Mouse (Mus musculus) midbrain, embryonic 16.5 days (tissue): ENCODE results near the gene Pfdn5. TPM values are rescaled to one million over a fixed set of nuclear protein-coding genes. Genes with fewer than 3 reads are reported as not detected.
A peak's percentile ranks its signal among the peaks of the same experiment; 100 is the strongest.

Experiments
- ATAC-seq: fragments of 200-750 bp; cut with Nextera tagmentation; 2 replicates; pipeline ENCODE4 v1.8.0; 2017; ENCODE audit warnings: moderate TSS enrichment
- H3K27ac ChIP-seq: fragments of 300-500 bp; sonication (generic); 2 replicates; pipeline ENCODE4 v1.5.1; 2014; ENCODE audit warnings: mild to moderate bottlenecking, low read length, mixed read lengths
- H3K27me3 ChIP-seq: fragments of 300-500 bp; sonication (generic); 2 replicates; pipeline ENCODE4 v1.6.1; 2014; ENCODE audit warnings: low read depth, low read length, mixed read lengths; ENCODE audit not compliant: control insufficient read depth, insufficient read depth
- H3K36me3 ChIP-seq: fragments of 300-500 bp; sonication (generic); 2 replicates; pipeline ENCODE4 v1.6.1; 2014; ENCODE audit warnings: mild to moderate bottlenecking, low read length, moderate library complexity, mixed read lengths; ENCODE audit not compliant: control insufficient read depth, insufficient read depth
- H3K4me1 ChIP-seq: fragments of 300-500 bp; sonication (generic); 2 replicates; pipeline ENCODE4 v1.6.1; 2014; ENCODE audit warnings: mild to moderate bottlenecking, low read length, mixed read lengths; ENCODE audit not compliant: control insufficient read depth, insufficient read depth
- H3K4me2 ChIP-seq: fragments of 300-500 bp; sonication (generic); 2 replicates; pipeline ENCODE4 v1.6.1; 2014; ENCODE audit warnings: mild to moderate bottlenecking, low read length, mixed read lengths
- H3K4me3 ChIP-seq: fragments of 300-500 bp; sonication (generic); 2 replicates; pipeline ENCODE4 v1.5.1; 2014; ENCODE audit warnings: low read depth, mild to moderate bottlenecking, low read length, moderate library complexity, mixed read lengths
- H3K9ac ChIP-seq: fragments of 300-500 bp; sonication (generic); 2 replicates; pipeline ENCODE4 v1.6.1; 2014; ENCODE audit warnings: low read depth, low read length, mixed read lengths
- H3K9me3 ChIP-seq: fragments of 300-500 bp; sonication (generic); replicated peaks from 2 replicates; pipeline ENCODE4 v1.6.1; 2014; ENCODE audit warnings: mild to moderate bottlenecking, low read length, mixed read lengths; ENCODE audit not compliant: control insufficient read depth, poor library complexity, severe bottlenecking
- WGBS: fragments of 180-500 bp; shearing (Covaris S2); extraction: QIAGEN DNeasy Blood & Tissue Kit; methylation state at CpG from one replicate; pipeline ENCODE4 v1.1.7; 2014; 5-methylcytosine and 5-hydroxymethylcytosine counted together
- polyA plus RNA-seq: library from polyadenylated mRNA; unstranded; fragments of >200 nt; fragmentation: Nextera tagmentation; extraction: Ambion mirVana; gene quantifications from 2 replicates; pipeline ENCODE4 v1.2.1, GENCODE M21; 2015

Gene Pfdn5
- polyA plus RNA-seq, 1 experiment from 2014 or later, result 479 TPM

DNA sequence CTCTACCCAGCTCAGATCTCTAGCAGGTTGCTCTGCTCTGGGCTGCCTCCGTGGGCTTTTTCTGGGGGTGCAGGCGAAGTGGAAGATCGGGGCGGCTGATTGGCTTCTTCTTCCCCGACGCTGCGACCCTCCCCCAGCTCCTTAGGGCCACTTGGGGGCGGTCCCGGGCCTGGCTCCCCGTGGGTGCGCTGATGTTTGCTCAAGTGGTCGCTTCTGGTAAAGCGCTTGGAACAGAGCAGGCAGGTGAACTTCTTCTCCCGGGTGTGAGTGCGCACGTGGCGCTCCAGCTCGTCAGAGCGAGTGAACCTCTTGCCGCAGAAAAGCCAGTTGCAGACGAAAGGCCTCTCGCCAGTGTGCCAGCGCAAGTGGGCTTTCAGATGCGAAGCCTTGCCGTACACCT lies 32.2 kb downstream of the Pfdn5 start:
- no peak for ATAC-seq
- H3K4me3 ChIP-seq, result peak overlapping the region; percentile 3; the same call in 1 of the 2 replicates
- no peak overlapping the region for H3K27ac ChIP-seq

DNA sequence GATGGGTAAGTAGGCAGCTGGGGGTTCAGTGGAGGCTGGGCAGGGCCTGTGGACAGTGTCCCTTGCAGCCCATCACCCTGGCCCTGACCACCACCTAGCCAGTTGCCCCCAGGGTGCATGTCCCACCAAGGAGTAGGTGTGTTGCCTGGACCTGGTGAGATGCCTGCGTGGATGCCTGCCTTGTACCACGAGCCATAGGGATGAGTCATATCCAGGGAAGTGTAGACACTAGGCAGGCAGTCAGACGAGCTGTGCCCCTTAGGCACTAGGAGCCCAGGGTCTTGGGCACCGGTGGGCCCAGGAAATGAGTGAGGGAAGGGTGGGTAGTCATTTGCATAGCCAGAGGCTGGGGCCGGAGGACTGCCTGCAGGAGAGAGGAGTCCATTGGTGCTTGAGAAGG lies 32.9 kb downstream of the Pfdn5 start:
- 31% methylated on average over 5 of the region's 5 CpGs for WGBS
- H3K4me3 ChIP-seq, result no peak overlapping the region
- H3K9ac ChIP-seq, result no peak overlapping the region
- H3K9me3 ChIP-seq, result no peaks in the 10 kb centered on the region
- peaks cover 22% of the 10 kb centered on the region for H3K4me1 ChIP-seq
- no peak for ATAC-seq
- H3K36me3 ChIP-seq, result no peaks in the 10 kb centered on the region
- H3K27ac ChIP-seq, result no peak overlapping the region
- H3K27me3 ChIP-seq, result peaks cover 38% of the 10 kb centered on the region
- H3K4me2 ChIP-seq, result no peak overlapping the region

More for the DNA sequence above, 32.2 kb downstream of the Pfdn5 start:
- H3K27me3 ChIP-seq, result peaks cover 38% of the 10 kb centered on the region
- peak overlapping the region; percentile 15; the same call in 1 of the 2 replicates for H3K9ac ChIP-seq
- H3K36me3 ChIP-seq, result no peaks in the 10 kb centered on the region
- peaks cover 22% of the 10 kb centered on the region for H3K4me1 ChIP-seq
- 2% methylated on average over 25 of the region's 25 CpGs for WGBS
- H3K4me2 ChIP-seq, result peak overlapping the region; percentile 43
- H3K9me3 ChIP-seq, result no peaks in the 10 kb centered on the region

- no peak for ATAC-seq
- Histone ChIP-seq H3K4me2 (no peak overlapping the region), H3K4me3 (no peak overlapping the region), H3K9ac (no peak overlapping the region), H3K36me3 (no peaks in the 10 kb centered on the region), H3K9me3 (no peaks in the 10 kb centered on the region), H3K27ac (no peak overlapping the region), H3K4me1 (peaks cover 12% of the 10 kb centered on the region; the same call in 1 of the 2 replicates), H3K27me3 (peaks cover 33% of the 10 kb centered on the region)
- 12% methylated on average over 14 of the region's 14 CpGs for WGBS
These were observed 36.7 kb downstream of the Pfdn5 start for GRCm38 (mm10) chr15:102362648-102363047.

- Histone ChIP-seq H3K4me1 (peaks cover 5% of the 10 kb centered on the region; the same call in 1 of the 2 replicates), H3K27ac (no peak overlapping the region), H3K4me3 (no peak overlapping the region), H3K4me2 (no peak overlapping the region), H3K9ac (no peak overlapping the region), H3K27me3 (peaks cover 14% of the 10 kb centered on the region), H3K36me3 (no peaks in the 10 kb centered on the region), H3K9me3 (no peaks in the 10 kb centered on the region)
- WGBS, result 98% methylated on average over 1 of the region's 1 CpGs
- no peak for ATAC-seq
These were observed 38.8 kb downstream of the Pfdn5 start for GRCm38 (mm10) chr15:102364678-102365077.

GRCm38 (mm10) chr15:102366238-102366637 lies 40.3 kb downstream of the Pfdn5 start:
- peak overlapping the region; percentile 52 for H3K4me2 ChIP-seq
- peaks cover 14% of the 10 kb centered on the region for H3K27me3 ChIP-seq
- no peaks in the 10 kb centered on the region for H3K9me3 ChIP-seq
- no peak for ATAC-seq
- H3K36me3 ChIP-seq, result no peaks in the 10 kb centered on the region
- H3K9ac ChIP-seq, result no peak overlapping the region
- no peak overlapping the region for H3K27ac ChIP-seq
- 5% methylated on average over 7 of the region's 7 CpGs for WGBS
- no peak overlapping the region for H3K4me3 ChIP-seq
- peaks cover 5% of the 10 kb centered on the region; the same call in 1 of the 2 replicates for H3K4me1 ChIP-seq

- peak within 1 kb of the TSS; percentile 28 for H3K4me3 ChIP-seq
- peak; percentile 56; the same call in 1 of the 2 replicates for ATAC-seq
- H3K27me3 ChIP-seq, result peaks cover 14% of the 10 kb centered on the region
- peaks cover 5% of the 10 kb centered on the region; the same call in 1 of the 2 replicates for H3K4me1 ChIP-seq
- 4% methylated on average over 15 of the region's 15 CpGs for WGBS
- peak within 1 kb of the TSS; percentile 53 for H3K9ac ChIP-seq
- no peaks in the 10 kb centered on the region for H3K36me3 ChIP-seq
- no peak within 1 kb of the TSS for H3K27ac ChIP-seq
- peak within 1 kb of the TSS; percentile 52 for H3K4me2 ChIP-seq
- no peaks in the 10 kb centered on the region for H3K9me3 ChIP-seq
These were observed 40.9 kb downstream of the Pfdn5 start, which contains the start of gene Sp7 for GRCm38 (mm10) chr15:102366733-102367344. Gene Sp7 (minus strand): TSS chr15:102367182.

DNA sequence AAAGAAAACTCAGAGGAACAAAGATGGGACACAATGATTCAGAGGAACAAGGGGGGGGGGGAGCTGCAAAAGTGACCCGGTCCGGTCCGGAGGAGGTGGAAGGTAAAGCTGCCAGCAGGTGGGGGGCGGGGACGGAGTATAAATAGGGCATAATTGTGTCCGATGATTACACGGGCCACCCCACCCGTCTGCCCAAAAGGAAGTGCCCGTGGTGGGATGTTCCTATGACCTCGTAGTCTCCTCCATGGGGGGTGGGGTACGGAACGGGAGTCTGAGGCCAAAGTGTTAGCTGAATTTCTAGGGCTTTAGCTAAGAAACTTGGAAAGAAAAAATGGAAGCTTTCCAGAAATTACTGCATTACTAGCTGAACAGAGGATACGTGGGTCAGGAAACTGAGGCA lies 44.1 kb downstream of the Pfdn5 start:
- H3K9ac ChIP-seq, result no peak overlapping the region
- no peak overlapping the region for H3K4me3 ChIP-seq
- 23% methylated on average over 13 of the region's 13 CpGs for WGBS
- ATAC-seq, result no peak
- no peaks in the 10 kb centered on the region for H3K9me3 ChIP-seq
- H3K4me2 ChIP-seq, result no peak overlapping the region
- no peak overlapping the region for H3K27ac ChIP-seq
- peaks cover 5% of the 10 kb centered on the region; the same call in 1 of the 2 replicates for H3K4me1 ChIP-seq
- H3K36me3 ChIP-seq, result no peaks in the 10 kb centered on the region
- H3K27me3 ChIP-seq, result peaks cover 11% of the 10 kb centered on the region

- no peaks in the 10 kb centered on the region for H3K36me3 ChIP-seq
- no peak overlapping the region for H3K4me3 ChIP-seq
- no peak overlapping the region for H3K4me2 ChIP-seq
- no peak for ATAC-seq
- no peak overlapping the region for H3K9ac ChIP-seq
- H3K4me1 ChIP-seq, result peaks cover 5% of the 10 kb centered on the region; the same call in 1 of the 2 replicates
- H3K9me3 ChIP-seq, result no peaks in the 10 kb centered on the region
- no peak overlapping the region for H3K27ac ChIP-seq
- peaks cover 6% of the 10 kb centered on the region for H3K27me3 ChIP-seq
- WGBS, result 7% methylated on average over 10 of the region's 10 CpGs
These were observed 44.8 kb downstream of the Pfdn5 start for GRCm38 (mm10) chr15:102370727-102371126.

DNA sequence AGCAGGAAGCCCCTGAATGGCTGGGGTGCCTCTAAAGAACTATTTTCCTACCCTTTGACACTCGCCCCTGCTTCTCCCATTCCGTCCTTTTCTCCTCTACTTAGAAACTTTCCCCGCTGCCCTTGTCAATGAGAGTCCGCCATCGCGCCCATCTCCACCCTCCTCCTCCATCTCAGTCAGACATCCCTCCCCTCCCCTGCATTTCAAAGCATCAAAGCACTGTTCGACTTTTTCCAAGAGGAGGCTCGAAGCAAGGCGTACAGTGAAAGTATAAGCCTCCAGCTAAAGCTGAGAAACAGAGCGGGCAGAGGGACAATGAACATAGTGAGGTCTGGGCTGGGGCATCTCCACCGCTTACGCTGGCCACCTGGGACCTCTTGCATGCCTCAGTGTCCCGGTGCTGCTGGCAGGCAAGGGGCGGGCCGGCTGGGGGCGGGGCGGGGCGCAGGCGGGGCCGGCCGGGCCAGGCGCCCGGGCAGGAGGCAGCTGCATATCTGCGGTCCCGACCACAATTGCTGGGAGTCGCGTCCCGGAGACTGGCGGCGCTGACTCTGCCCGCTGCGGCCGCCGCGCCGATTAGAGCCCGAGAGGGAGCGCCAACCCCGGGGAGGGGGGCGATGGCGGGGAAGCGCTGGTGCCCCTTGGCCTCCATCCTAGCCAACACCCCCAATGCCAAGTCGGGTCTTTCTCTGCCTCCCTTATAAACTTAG lies 50.7 kb downstream of the Pfdn5 start:
- WGBS, result under 1% methylated on average over 43 of the region's 43 CpGs

More for the DNA sequence above, 50.7 kb downstream of the Pfdn5 start:
- Histone ChIP-seq H3K36me3 (no peaks in the 10 kb centered on the region), H3K4me3 (peak overlapping the region; percentile 62), H3K27ac (peak overlapping the region; percentile 65), H3K4me1 (peaks cover 11% of the 10 kb centered on the region), H3K9me3 (no peaks in the 10 kb centered on the region), H3K9ac (peak overlapping the region; percentile 80), H3K27me3 (no peaks in the 10 kb centered on the region; the same call in 1 of the 2 replicates), H3K4me2 (peak overlapping the region; percentile 98)
- peak; percentile 74 for ATAC-seq
